Mouse (Mus musculus): Measurements from ENCODE around the gene Krt20. TPM values are rescaled to one million over a fixed set of nuclear protein-coding genes. Genes with fewer than 3 reads are reported as not detected.

The Krt20 gene
- 0.20 and 0.32 TPM in 2 replicates for polyA plus RNA-seq (2015; fragmentation: Nextera tagmentation; extraction: Ambion mirVana)

- 35% methylated on average over 10 of the region's 10 CpGs for WGBS
- Histone ChIP-seq H3K4me3 (no peak within 1 kb of the TSS), H3K27ac (no peak within 1 kb of the TSS), H3K4me2 (no peak within 1 kb of the TSS), H3K9ac (no peak within 1 kb of the TSS), H3K9me3 (no peaks in the 10 kb centered on the region), H3K4me1 (no peaks in the 10 kb centered on the region), H3K27me3 (no peaks in the 10 kb centered on the region), H3K36me3 (no peaks in the 10 kb centered on the region)
- no peak for ATAC-seq (ENCODE audit: insufficient number of reproducible peaks, low FRiP score, low TSS enrichment, low read depth)
These were observed at the start of gene Krt20 for GRCm38 (mm10) chr11:99437972-99438371. Gene Krt20, minus strand, starts transcription at chr11:99438150.

- H3K27ac ChIP-seq: no peak overlapping the region
- no peaks in the 10 kb centered on the region for H3K9me3 ChIP-seq
- no peaks in the 10 kb centered on the region for H3K27me3 ChIP-seq
- H3K4me2 ChIP-seq: no peak overlapping the region
- H3K4me1 ChIP-seq: no peaks in the 10 kb centered on the region
- ATAC-seq (ENCODE audit: insufficient number of reproducible peaks, low FRiP score, low TSS enrichment, low read depth): no peak
- 78% methylated on average over 3 of the region's 3 CpGs for WGBS
- no peak overlapping the region for H3K9ac ChIP-seq
- no peaks in the 10 kb centered on the region for H3K36me3 ChIP-seq
- no peak overlapping the region for H3K4me3 ChIP-seq
These were observed 37.0 kb upstream of the Krt20 start for GRCm38 (mm10) chr11:99474981-99475380.

GRCm38 (mm10) chr11:99473433-99473832, 35.5 kb upstream of the Krt20 start:
- H3K9me3 ChIP-seq: no peaks in the 10 kb centered on the region
- H3K4me2 ChIP-seq: no peak overlapping the region
- 85% methylated on average over 6 of the region's 6 CpGs for WGBS
- no peaks in the 10 kb centered on the region for H3K27me3 ChIP-seq
- H3K4me1 ChIP-seq: no peaks in the 10 kb centered on the region
- H3K4me3 ChIP-seq: no peak overlapping the region
- H3K9ac ChIP-seq: no peak overlapping the region
- H3K36me3 ChIP-seq: no peaks in the 10 kb centered on the region
- ATAC-seq (ENCODE audit: insufficient number of reproducible peaks, low FRiP score, low TSS enrichment, low read depth): no peak
- H3K27ac ChIP-seq: no peak overlapping the region

- H3K4me2 ChIP-seq: no peak overlapping the region
- H3K9me3 ChIP-seq: no peaks in the 10 kb centered on the region
- H3K27ac ChIP-seq: no peak overlapping the region
- no peak overlapping the region for H3K9ac ChIP-seq
- H3K4me3 ChIP-seq: no peak overlapping the region
- no peaks in the 10 kb centered on the region for H3K27me3 ChIP-seq
- H3K36me3 ChIP-seq: no peaks in the 10 kb centered on the region
- ATAC-seq (ENCODE audit: insufficient number of reproducible peaks, low FRiP score, low TSS enrichment, low read depth): no peak
- WGBS: 61% methylated on average over 4 of the region's 4 CpGs
- no peaks in the 10 kb centered on the region for H3K4me1 ChIP-seq
These were observed 34.5 kb upstream of the Krt20 start for GRCm38 (mm10) chr11:99472405-99472804.

- H3K4me2 ChIP-seq: no peak overlapping the region
- H3K27me3 ChIP-seq: no peaks in the 10 kb centered on the region
- H3K36me3 ChIP-seq: no peaks in the 10 kb centered on the region
- 72% methylated on average over 6 of the region's 6 CpGs for WGBS
- H3K9ac ChIP-seq: no peak overlapping the region
- H3K4me1 ChIP-seq: no peaks in the 10 kb centered on the region
- H3K4me3 ChIP-seq: no peak overlapping the region
- no peak overlapping the region for H3K27ac ChIP-seq
- no peak for ATAC-seq (ENCODE audit: insufficient number of reproducible peaks, low FRiP score, low TSS enrichment, low read depth)
- no peaks in the 10 kb centered on the region for H3K9me3 ChIP-seq
These were observed 34.0 kb upstream of the Krt20 start for GRCm38 (mm10) chr11:99471946-99472345.

- ATAC-seq (ENCODE audit: insufficient number of reproducible peaks, low FRiP score, low TSS enrichment, low read depth): no peak
- H3K4me1 ChIP-seq: 0 out of 2 replicates have a peak, but pooled peaks cover 5% of the 10 kb centered on the region
- H3K27ac ChIP-seq: no peak overlapping the region
- no peak overlapping the region for H3K4me3 ChIP-seq
- no peak overlapping the region for H3K9ac ChIP-seq
- H3K9me3 ChIP-seq: no peaks in the 10 kb centered on the region
- H3K36me3 ChIP-seq: no peaks in the 10 kb centered on the region
- H3K27me3 ChIP-seq: no peaks in the 10 kb centered on the region
- no peak overlapping the region for H3K4me2 ChIP-seq
- 77% methylated on average over 4 of the region's 4 CpGs for WGBS
These were observed 31.3 kb upstream of the Krt20 start for GRCm38 (mm10) chr11:99469228-99469627.

- 0 out of 2 replicates have a peak, but pooled peaks cover 4% of the 10 kb centered on the region for H3K27me3 ChIP-seq
- H3K4me1 ChIP-seq: 0 out of 2 replicates have a peak, but pooled peaks cover 5% of the 10 kb centered on the region
- H3K27ac ChIP-seq: no peak overlapping the region
These were observed 30.6 kb upstream of the Krt20 start for GRCm38 (mm10) chr11:99468566-99468965.

GRCm38 (mm10) chr11:99466316-99466715, 28.4 kb upstream of the Krt20 start:
- Histone ChIP-seq H3K27me3 (0 out of 2 replicates have a peak, but pooled peaks cover 4% of the 10 kb centered on the region), H3K9me3 (no peaks in the 10 kb centered on the region), H3K27ac (peak overlapping the region; percentile 2; the same call in 1 of the 2 replicates), H3K36me3 (no peaks in the 10 kb centered on the region), H3K9ac (no peak overlapping the region), H3K4me2 (no peak overlapping the region), H3K4me1 (0 out of 2 replicates have a peak, but pooled peaks cover 5% of the 10 kb centered on the region), H3K4me3 (no peak overlapping the region)
- 15% methylated on average over 7 of the region's 7 CpGs for WGBS
- no peak for ATAC-seq (ENCODE audit: insufficient number of reproducible peaks, low FRiP score, low TSS enrichment, low read depth)

More at GRCm38 (mm10) chr11:99468566-99468965, 30.6 kb upstream of the Krt20 start:
- no peaks in the 10 kb centered on the region for H3K36me3 ChIP-seq
- no peak for ATAC-seq (ENCODE audit: insufficient number of reproducible peaks, low FRiP score, low TSS enrichment, low read depth)
- no peak overlapping the region for H3K4me3 ChIP-seq
- WGBS: 78% methylated on average over 11 of the region's 11 CpGs
- no peaks in the 10 kb centered on the region for H3K9me3 ChIP-seq
- no peak overlapping the region for H3K9ac ChIP-seq
- no peak overlapping the region for H3K4me2 ChIP-seq

GRCm38 (mm10) chr11:99464836-99465235, 26.9 kb upstream of the Krt20 start:
- Histone ChIP-seq H3K27ac (no peak overlapping the region), H3K36me3 (no peaks in the 10 kb centered on the region), H3K27me3 (0 out of 2 replicates have a peak, but pooled peaks cover 4% of the 10 kb centered on the region), H3K9ac (no peak overlapping the region), H3K4me2 (no peak overlapping the region), H3K9me3 (no peaks in the 10 kb centered on the region), H3K4me3 (no peak overlapping the region), H3K4me1 (0 out of 2 replicates have a peak, but pooled peaks cover 5% of the 10 kb centered on the region)
- no peak for ATAC-seq (ENCODE audit: insufficient number of reproducible peaks, low FRiP score, low TSS enrichment, low read depth)
- 5% methylated on average over 5 of the region's 5 CpGs for WGBS

GRCm38 (mm10) chr11:99463155-99463554, 25.2 kb upstream of the Krt20 start:
- no peaks in the 10 kb centered on the region for H3K9me3 ChIP-seq
- H3K27me3 ChIP-seq: 0 out of 2 replicates have a peak, but pooled peaks cover 4% of the 10 kb centered on the region
- ATAC-seq (ENCODE audit: insufficient number of reproducible peaks, low FRiP score, low TSS enrichment, low read depth): no peak
- 11% methylated on average over 8 of the region's 8 CpGs for WGBS
- H3K4me1 ChIP-seq: 0 out of 2 replicates have a peak, but pooled peaks cover 5% of the 10 kb centered on the region
- no peak overlapping the region for H3K4me3 ChIP-seq
- no peak overlapping the region for H3K4me2 ChIP-seq
- no peaks in the 10 kb centered on the region for H3K36me3 ChIP-seq
- no peak overlapping the region for H3K9ac ChIP-seq
- no peak overlapping the region for H3K27ac ChIP-seq

GRCm38 (mm10) chr11:99461736-99462135, 23.8 kb upstream of the Krt20 start:
- H3K36me3 ChIP-seq: no peaks in the 10 kb centered on the region

GRCm38 (mm10) chr11:99458887-99459286, 20.9 kb upstream of the Krt20 start:
- no peak overlapping the region for H3K4me2 ChIP-seq
- no peaks in the 10 kb centered on the region for H3K36me3 ChIP-seq
- 62% methylated on average over 7 of the region's 7 CpGs for WGBS
- no peak overlapping the region for H3K27ac ChIP-seq
- H3K4me1 ChIP-seq: no peaks in the 10 kb centered on the region
- H3K4me3 ChIP-seq: no peak overlapping the region
- no peak overlapping the region for H3K9ac ChIP-seq
- no peak for ATAC-seq (ENCODE audit: insufficient number of reproducible peaks, low FRiP score, low TSS enrichment, low read depth)
- H3K27me3 ChIP-seq: 0 out of 2 replicates have a peak, but pooled peaks cover 4% of the 10 kb centered on the region
- H3K9me3 ChIP-seq: no peaks in the 10 kb centered on the region

More at GRCm38 (mm10) chr11:99461736-99462135, 23.8 kb upstream of the Krt20 start:
- H3K27ac ChIP-seq: no peak overlapping the region
- 0 out of 2 replicates have a peak, but pooled peaks cover 5% of the 10 kb centered on the region for H3K4me1 ChIP-seq
- 66% methylated on average over 7 of the region's 7 CpGs for WGBS
- ATAC-seq (ENCODE audit: insufficient number of reproducible peaks, low FRiP score, low TSS enrichment, low read depth): no peak
- no peak overlapping the region for H3K9ac ChIP-seq
- no peaks in the 10 kb centered on the region for H3K9me3 ChIP-seq
- H3K27me3 ChIP-seq: 0 out of 2 replicates have a peak, but pooled peaks cover 4% of the 10 kb centered on the region
- no peak overlapping the region for H3K4me2 ChIP-seq
- H3K4me3 ChIP-seq: no peak overlapping the region

All from limb, embryonic 15.5 days (tissue).